Mouse (Mus musculus) MEL (cell line): ENCODE data around the gene Zfp281. TPM values are rescaled to one million over a fixed set of nuclear protein-coding genes. Genes with fewer than 3 reads are reported as not detected.
A peak's percentile ranks its signal among the peaks of the same experiment; 100 is the strongest.

Source experiments
- DNase-seq: peaks from one replicate; pipeline ENCODE4 v3.0.0; 2011; ENCODE audit warnings: low read depth, low spot score
- H3K27ac ChIP-seq: 2 replicates; pipeline ENCODE4 v1.5.1; 2012; ENCODE audit warnings: low read depth, mild to moderate bottlenecking, control low read depth, low read length, moderate library complexity; ENCODE audit not compliant: control insufficient read depth
- H3K27me3 ChIP-seq, 2 experiments: fragments of 150-350 bp in 1 of 2; sonication (generic) in 1 of 2; 2 replicates each; pipeline ENCODE4 v1.6.1; 2012; ENCODE audit warnings: low read length in 2 of 2, mild to moderate bottlenecking in 2 of 2, improper control_type of control experiment in 1 of 2, moderate library complexity in 1 of 2; ENCODE audit not compliant: insufficient read depth in 2 of 2, control insufficient read depth in 1 of 2
- H3K36me3 ChIP-seq, 2 experiments: 2 replicates each; pipeline ENCODE4 v1.6.1; 2012 to 2014; ENCODE audit warnings: low read length in 2 of 2, improper control_type of control experiment in 1 of 2, inconsistent platforms in 1 of 2, mild to moderate bottlenecking in 1 of 2; ENCODE audit not compliant: insufficient read depth in 2 of 2, control insufficient read depth in 1 of 2
- H3K4me1 ChIP-seq, 2 experiments: fragments of 150-350 bp in 1 of 2; sonication (generic) in 1 of 2; 2 replicates each; pipeline ENCODE4 v1.6.1; 2012; ENCODE audit warnings: low read length in 2 of 2, improper control_type of control experiment in 1 of 2, mild to moderate bottlenecking in 1 of 2; ENCODE audit not compliant: insufficient read depth in 2 of 2, control insufficient read depth in 1 of 2
- H3K4me3 ChIP-seq, 2 experiments: fragments of 150-350 bp in 1 of 2; sonication (generic) in 1 of 2; 2 replicates each; pipeline ENCODE4 v1.5.1; 2012; ENCODE audit warnings: low read depth in 2 of 2, low read length in 2 of 2, mild to moderate bottlenecking in 2 of 2, moderate library complexity in 2 of 2, control low read depth in 1 of 2, improper control_type of control experiment in 1 of 2; ENCODE audit not compliant: control insufficient read depth in 1 of 2, insufficient read depth in 1 of 2
- H3K79me2 ChIP-seq: 2 replicates; pipeline ENCODE4 v1.6.1; 2012; ENCODE audit warnings: mild to moderate bottlenecking, low read length, moderate library complexity; ENCODE audit not compliant: control insufficient read depth, poor library complexity, insufficient read depth
- H3K9ac ChIP-seq: 2 replicates; pipeline ENCODE4 v1.6.1; 2012; ENCODE audit warnings: low read depth, mild to moderate bottlenecking, control low read depth, low read length, moderate library complexity; ENCODE audit not compliant: control insufficient read depth, poor library complexity, severe bottlenecking
- H3K9me3 ChIP-seq: fragments of 150-350 bp; sonication (generic); replicated peaks from 2 replicates; pipeline ENCODE4 v1.6.1; 2012; ENCODE audit warnings: mild to moderate bottlenecking, low read length, improper control_type of control experiment, moderate library complexity; ENCODE audit not compliant: insufficient read depth
- CTCF ChIP-seq, 3 experiments: IDR thresholded peaks in 2 of 3; conservative IDR thresholded peaks in 1 of 3; 2 replicates each; pipeline ENCODE4 v1.5.1; 2011 to 2012; ENCODE audit warnings: low read length in 3 of 3, low read depth in 2 of 3, mild to moderate bottlenecking in 2 of 3, improper control_type of control experiment in 1 of 3, inconsistent platforms in 1 of 3, mixed read lengths in 1 of 3, moderate library complexity in 1 of 3; ENCODE audit not compliant: control insufficient read depth in 1 of 3, insufficient read depth in 1 of 3, poor library complexity in 1 of 3, severe bottlenecking in 1 of 3
- ELF1 ChIP-seq: IDR thresholded peaks from 2 replicates; pipeline ENCODE4 v1.6.1; 2014; ENCODE audit warnings: low read depth, mild to moderate bottlenecking, inconsistent platforms, low read length, improper control_type of control experiment, moderate library complexity
- EP300 ChIP-seq, 2 experiments: IDR thresholded peaks; 2 replicates each; pipeline ENCODE4 v1.6.1; 2011; ENCODE audit warnings: improper control_type of control experiment in 2 of 2, low read length in 2 of 2, low read depth in 1 of 2, mild to moderate bottlenecking in 1 of 2
- ETS1 ChIP-seq: IDR thresholded peaks from 2 replicates; pipeline ENCODE4 v1.6.1; 2012; ENCODE audit warnings: low read depth, mild to moderate bottlenecking, inconsistent platforms, low read length, improper control_type of control experiment, moderate library complexity
- GATA1 ChIP-seq: IDR thresholded peaks from 2 replicates; pipeline ENCODE4 v1.6.1; 2011; ENCODE audit warnings: low read depth, low read length, improper control_type of control experiment
- HCFC1 ChIP-seq: IDR thresholded peaks from 2 replicates; pipeline ENCODE4 v1.6.1; 2012; ENCODE audit warnings: low read depth, mild to moderate bottlenecking, inconsistent platforms, low read length, improper control_type of control experiment, moderate library complexity
- JUND ChIP-seq: IDR thresholded peaks from 2 replicates; pipeline ENCODE4 v1.6.1; 2011; ENCODE audit warnings: low read depth, mild to moderate bottlenecking, improper control_type of control experiment, low read length
- KAT2A ChIP-seq: conservative IDR thresholded peaks from 2 replicates; pipeline ENCODE4 v1.6.1; 2012; ENCODE audit warnings: low read depth, low read length, improper control_type of control experiment, inconsistent platforms
- MAFK ChIP-seq: IDR thresholded peaks from 2 replicates; pipeline ENCODE4 v1.6.1; 2011; ENCODE audit warnings: low read depth, mild to moderate bottlenecking, low read length, improper control_type of control experiment, borderline replicate concordance
- MYB ChIP-seq: IDR thresholded peaks from 2 replicates; pipeline ENCODE4 v1.6.1; 2011; ENCODE audit warnings: mild to moderate bottlenecking, low read depth, low read length, improper control_type of control experiment
- MYC ChIP-seq: IDR thresholded peaks from 2 replicates; pipeline ENCODE4 v1.6.1; 2011; ENCODE audit warnings: low read depth, mild to moderate bottlenecking, low read length, improper control_type of control experiment, moderate library complexity
- POLR2AphosphoS2 ChIP-seq: IDR thresholded peaks from 2 replicates; pipeline ENCODE4 v1.6.1; 2011; ENCODE audit warnings: low read length, improper control_type of control experiment
- RAD21 ChIP-seq: IDR thresholded peaks from 2 replicates; pipeline ENCODE4 v1.6.1; 2011; ENCODE audit warnings: mild to moderate bottlenecking, low read depth, low read length, improper control_type of control experiment
- RCOR1 ChIP-seq: IDR thresholded peaks from 2 replicates; pipeline ENCODE4 v1.6.1; 2012; ENCODE audit warnings: low read depth, mild to moderate bottlenecking, inconsistent platforms, low read length, improper control_type of control experiment
- SIN3A ChIP-seq: IDR thresholded peaks from 2 replicates; pipeline ENCODE4 v1.6.1; 2012; ENCODE audit warnings: low read length, improper control_type of control experiment, inconsistent platforms
- TAL1 ChIP-seq: IDR thresholded peaks from 2 replicates; pipeline ENCODE4 v1.6.1; 2012; ENCODE audit warnings: mild to moderate bottlenecking, inconsistent platforms, low read length, moderate library complexity, mixed read lengths
- TCF12 ChIP-seq: IDR thresholded peaks from 2 replicates; pipeline ENCODE4 v1.6.1; 2014; ENCODE audit warnings: low read depth, mild to moderate bottlenecking, inconsistent platforms, low read length, improper control_type of control experiment, moderate library complexity
- USF1 ChIP-seq: IDR thresholded peaks from 2 replicates; pipeline ENCODE4 v1.6.1; 2014; ENCODE audit warnings: low read depth, mild to moderate bottlenecking, inconsistent platforms, low read length, improper control_type of control experiment, moderate library complexity
- USF2 ChIP-seq, 2 experiments: IDR thresholded peaks; 2 replicates each; pipeline ENCODE4 v1.6.1; 2011 to 2012; ENCODE audit warnings: improper control_type of control experiment in 2 of 2, low read length in 2 of 2, borderline replicate concordance in 1 of 2, inconsistent platforms in 1 of 2, low read depth in 1 of 2, mild to moderate bottlenecking in 1 of 2; ENCODE audit not compliant: insufficient read depth in 1 of 2
- ZC3H11A ChIP-seq: IDR thresholded peaks from 2 replicates; pipeline ENCODE4 v1.6.1; 2012; ENCODE audit warnings: low read depth, mild to moderate bottlenecking, inconsistent platforms, low read length, improper control_type of control experiment
- ZKSCAN1 ChIP-seq: IDR thresholded peaks from 2 replicates; pipeline ENCODE4 v1.6.1; 2012; ENCODE audit warnings: low read depth, mild to moderate bottlenecking, inconsistent platforms, low read length, improper control_type of control experiment, moderate library complexity
- ZMIZ1 ChIP-seq: IDR thresholded peaks from 2 replicates; pipeline ENCODE4 v1.6.1; 2012; ENCODE audit warnings: low read depth, mild to moderate bottlenecking, inconsistent platforms, low read length, improper control_type of control experiment, moderate library complexity
- ZNF384 ChIP-seq: IDR thresholded peaks from 2 replicates; pipeline ENCODE4 v1.6.1; 2012; ENCODE audit warnings: low read depth, mild to moderate bottlenecking, inconsistent platforms, low read length, improper control_type of control experiment
- polyA plus RNA-seq, 2 experiments: library from polyadenylated mRNA; stranded (reverse) in 1 of 2; unstranded in 1 of 2; fragments of >175 nt in 1 of 2; fragments of >200 nt in 1 of 2; gene quantifications; 2 replicates each; pipeline versions ENCODE4 v1.2.1 to v1.2.4; 2012; ENCODE audit warnings: low replicate concordance in 2 of 2, low read depth in 1 of 2; ENCODE audit not compliant: insufficient read length in 2 of 2, insufficient read depth in 1 of 2, missing spikeins in 1 of 2
- total RNA-seq: library from RNA; depleted of rRNA; stranded (reverse); fragments of 300-350 nt; gene quantifications from 2 replicates; pipeline ENCODE4 v1.2.3, GENCODE M21; 2012

Zfp281 gene
- total and polyA plus RNA-seq, 3 experiments, result 10.5 to 12.4 TPM; not detected in 1

DNA sequence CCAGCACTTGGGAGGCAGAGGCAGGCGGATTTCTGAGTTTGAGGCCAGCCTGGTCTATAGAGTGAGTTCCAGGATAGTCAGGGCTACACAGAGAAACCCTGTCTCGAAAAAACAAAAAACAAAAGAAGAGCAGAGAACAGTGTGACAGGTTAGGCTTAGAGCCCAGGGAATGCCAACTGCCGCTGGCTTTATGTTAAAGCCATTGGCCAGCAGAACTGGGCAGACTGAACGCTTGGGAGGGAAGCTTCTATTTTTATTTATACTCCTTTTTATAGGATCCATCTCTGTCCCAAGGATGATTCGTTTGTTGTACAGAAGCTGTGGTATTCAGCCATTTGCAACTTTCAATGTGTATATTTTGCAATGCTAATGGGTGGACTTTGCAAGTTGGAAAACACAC lies 14.0 kb downstream of the Zfp281 start:
- TF ChIP-seq MAFK (no peak), KAT2A (no peak), USF2 (IDR thresholded peaks at IDR 0.05; ENCODE audit: borderline replicate concordance in 1 of 2, insufficient read depth in 1 of 2, low read depth in 1 of 2, low read length in 2 of 2) (no peak), ZC3H11A (no peak), HCFC1 (no peak), USF1 (no peak), JUND (no peak), RAD21 (no peak), POLR2AphosphoS2 (no peak), ZMIZ1 (no peak), ZKSCAN1 (no peak)
- H3K4me3 ChIP-seq, result peak overlapping the region in 1 of 2 experiments; percentile 28; a peak in 2 of 4 replicates
- no peaks in the 10 kb centered on the region for H3K27me3 ChIP-seq
- H3K9me3 ChIP-seq, result no peaks in the 10 kb centered on the region
- H3K79me2 ChIP-seq, result peaks cover 4% of the 10 kb centered on the region; the same call in 1 of the 2 replicates
- H3K36me3 ChIP-seq, result peaks cover 0 to 36% of the 10 kb centered on the region in 2 experiments; a peak in 2 of 4 replicates
- H3K27ac ChIP-seq, result peak overlapping the region; percentile 85
- DNase-seq, result no peak
- H3K4me1 ChIP-seq, result peaks cover 10 to 32% of the 10 kb centered on the region in 2 experiments
- peak overlapping the region; percentile 33 for H3K9ac ChIP-seq

- TF ChIP-seq ZC3H11A (no peak), ZNF384 (peak; percentile 38; the same call in 1 of the 2 replicates), RAD21 (no peak), ETS1 (peak; percentile 75; the same call in 1 of the 2 replicates), CTCF (IDR thresholded peaks at IDR 0.05 in 2 of 3, conservative IDR thresholded peaks at IDR 0.05 in 1 of 3; ENCODE audit: control insufficient read depth in 1 of 3, insufficient read depth in 1 of 3, low read depth in 2 of 3, low read length in 3 of 3, poor library complexity in 1 of 3, severe bottlenecking in 1 of 3) (no peak), TCF12 (peak; percentile 68), EP300 (IDR thresholded peaks at IDR 0.05; ENCODE audit: low read depth in 1 of 2, low read length in 2 of 2) (peak; percentile 89 to 91), TAL1 (peak; percentile 29; the same call in 1 of the 2 replicates), ZKSCAN1 (no peak), GATA1 (peak; percentile 88), USF1 (no peak), MYC (no peak), RCOR1 (peak; percentile 61; the same call in 1 of the 2 replicates), SIN3A (peak; percentile 63; the same call in 1 of the 2 replicates), ELF1 (no peak), MYB (peak; percentile 30; the same call in 1 of the 2 replicates)
- H3K27me3 ChIP-seq, result no peaks in the 10 kb centered on the region
- H3K9me3 ChIP-seq, result no peaks in the 10 kb centered on the region
- peak overlapping the region; percentile 85 for H3K27ac ChIP-seq
- H3K4me3 ChIP-seq, result peak overlapping the region in 1 of 2 experiments; percentile 28; a peak in 3 of 4 replicates
- peak overlapping the region; percentile 28 for H3K9ac ChIP-seq
- 0 out of 2 replicates have a peak, but pooled peaks cover 4% of the 10 kb centered on the region for H3K79me2 ChIP-seq
- peaks cover 10 to 32% of the 10 kb centered on the region in 2 experiments for H3K4me1 ChIP-seq
- DNase-seq, result peak; percentile 80
- peaks cover 0 to 36% of the 10 kb centered on the region in 2 experiments; a peak in 2 of 4 replicates for H3K36me3 ChIP-seq
Observed at GRCm38 (mm10) chr1:136639221-136639620, 14.5 kb downstream of the Zfp281 start.
